Mouse (Mus musculus): ENCODE measurements around the gene Tbcel.

Tbcel gene

GRCm38 (mm10) chr9:42442100-42442499 is 65.5 kb downstream of the Tbcel start:
- no peak for DNase-seq (ENCODE audit: low read depth, low spot score)

GRCm38 (mm10) chr9:42441234-42441633 is 66.4 kb downstream of the Tbcel start:
- DNase-seq (ENCODE audit: low read depth, low spot score), result no peak

GRCm38 (mm10) chr9:42439446-42439845 is 68.2 kb downstream of the Tbcel start:
- no peak for DNase-seq (ENCODE audit: low read depth, low spot score)

DNA sequence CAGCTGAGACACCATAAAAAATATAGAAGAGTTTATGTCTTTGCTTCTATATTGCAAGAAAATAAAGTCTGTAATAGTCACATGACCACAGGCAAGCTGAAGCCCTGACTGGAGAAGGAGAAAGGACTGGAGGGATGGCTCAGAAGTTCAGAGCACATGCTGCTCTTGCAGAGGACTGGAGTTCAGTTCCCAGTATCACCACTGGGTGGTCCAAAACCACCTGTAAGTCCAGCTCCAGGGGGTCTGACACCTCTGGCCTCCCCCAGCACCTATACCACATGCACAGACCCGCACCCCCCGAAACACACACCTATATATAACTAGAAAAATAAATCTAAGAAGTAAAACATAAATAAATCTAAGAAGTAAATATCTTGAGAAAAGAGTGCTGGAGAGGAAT is 75.5 kb downstream of the Tbcel start:
- DNase-seq (ENCODE audit: low read depth, low spot score), result peak; percentile 18

- no peak for DNase-seq (ENCODE audit: low read depth, low spot score)
Measured at GRCm38 (mm10) chr9:42431606-42432005, 76.0 kb downstream of the Tbcel start.

- DNase-seq (ENCODE audit: low read depth, low spot score), result peak; percentile 69
Measured at GRCm38 (mm10) chr9:42428060-42428924, 79.3 kb downstream of the Tbcel start.

GRCm38 (mm10) chr9:42426661-42427358 is 80.8 kb downstream of the Tbcel start:
- no peak for DNase-seq (ENCODE audit: low read depth, low spot score)

- DNase-seq (ENCODE audit: low read depth, low spot score), result peak; percentile 49
Measured at GRCm38 (mm10) chr9:42423649-42424048, 84.0 kb downstream of the Tbcel start.

DNA sequence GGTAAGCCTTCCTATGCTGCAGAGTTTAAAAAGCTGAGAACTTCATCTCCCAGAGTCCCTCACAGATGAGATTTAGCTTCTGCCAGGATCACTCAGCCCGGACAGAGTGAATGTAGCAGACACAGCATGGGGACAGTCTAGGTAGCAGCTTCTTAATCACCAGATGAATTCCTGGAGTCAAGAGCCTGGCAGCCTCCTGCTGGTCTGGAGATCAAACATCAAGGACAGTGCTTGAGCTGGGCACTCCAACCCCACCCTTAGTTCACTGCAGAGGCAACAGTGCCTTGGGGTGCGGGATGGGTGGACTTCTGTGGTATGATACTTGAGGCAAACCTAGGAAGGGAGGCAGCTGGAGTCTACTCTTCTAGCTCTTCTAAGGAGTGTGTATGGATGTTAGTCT is 87.9 kb downstream of the Tbcel start:
- DNase-seq (ENCODE audit: low read depth, low spot score), result no peak

DNA sequence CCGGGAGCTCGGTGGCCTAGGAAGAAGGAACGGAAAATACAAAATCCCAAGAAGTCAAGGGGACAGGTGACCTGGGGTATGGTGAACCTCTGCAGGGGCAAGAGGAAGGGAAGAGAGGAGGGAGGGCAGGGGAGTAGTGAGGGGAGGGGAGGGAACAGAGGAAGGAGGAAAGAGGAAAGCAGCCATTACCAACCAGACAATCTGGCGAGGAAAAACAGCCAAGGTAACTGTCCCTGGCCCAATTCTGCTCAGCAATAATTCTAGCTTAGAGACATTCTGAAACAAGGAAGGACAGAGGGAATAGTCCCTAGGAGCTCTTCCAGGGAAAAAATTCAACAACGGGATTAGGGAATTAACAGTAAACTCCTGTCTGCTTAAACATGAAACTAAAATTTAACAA is 88.8 kb downstream of the Tbcel start:
- no peak for DNase-seq (ENCODE audit: low read depth, low spot score)

DNA sequence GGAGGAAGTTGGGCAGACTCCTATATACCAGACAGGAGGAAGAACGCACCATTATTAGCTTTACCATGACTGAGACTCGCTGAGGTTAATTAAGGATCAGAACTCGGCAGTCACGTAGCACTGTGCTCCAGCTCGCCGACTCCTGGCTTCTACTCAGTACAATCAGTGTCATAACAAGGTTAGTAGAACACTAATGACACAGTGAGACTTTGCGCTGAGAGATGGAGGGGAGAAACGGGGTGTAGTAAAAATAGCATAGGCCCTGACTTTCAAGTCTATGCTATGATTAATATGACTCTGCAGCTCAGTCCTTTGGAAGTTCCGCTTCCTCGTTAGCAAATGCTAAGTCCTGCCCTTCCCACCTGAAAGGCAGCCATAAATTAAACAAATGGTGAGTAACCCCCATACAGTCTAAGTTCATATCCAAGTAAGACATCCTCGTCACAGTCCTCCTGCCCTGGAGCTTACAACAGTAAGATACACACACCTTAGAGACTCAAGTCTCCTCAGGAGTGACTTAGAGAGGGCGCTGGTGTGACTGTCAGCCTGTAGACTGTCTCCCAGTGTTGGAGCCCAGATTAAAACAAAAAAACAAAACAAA is 90.2 kb downstream of the Tbcel start:
- no peak for DNase-seq (ENCODE audit: low read depth, low spot score)

DNA sequence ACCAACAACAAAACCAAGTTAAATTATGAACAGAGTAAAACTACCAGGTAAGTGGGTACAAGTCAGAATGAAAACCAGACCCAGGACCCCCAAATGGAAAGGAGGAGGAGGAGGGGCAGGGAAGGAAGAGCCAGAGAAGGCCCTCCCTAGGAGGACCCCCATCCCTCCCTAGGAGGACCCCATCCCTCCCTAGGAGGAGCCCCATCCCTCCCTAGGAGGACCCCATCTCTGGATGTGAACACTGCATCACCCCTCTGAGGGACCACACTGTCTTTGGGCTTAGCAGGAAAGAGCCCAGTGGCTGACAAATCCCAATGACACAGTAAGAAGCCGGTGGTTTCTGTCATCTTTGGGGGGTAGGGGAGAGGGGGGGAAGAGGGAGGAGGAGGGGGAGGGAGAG is 92.4 kb downstream of the Tbcel start:
- no peak for DNase-seq (ENCODE audit: low read depth, low spot score)

- no peak for DNase-seq (ENCODE audit: low read depth, low spot score)
Measured at GRCm38 (mm10) chr9:42413345-42413744, 94.3 kb downstream of the Tbcel start.

DNA sequence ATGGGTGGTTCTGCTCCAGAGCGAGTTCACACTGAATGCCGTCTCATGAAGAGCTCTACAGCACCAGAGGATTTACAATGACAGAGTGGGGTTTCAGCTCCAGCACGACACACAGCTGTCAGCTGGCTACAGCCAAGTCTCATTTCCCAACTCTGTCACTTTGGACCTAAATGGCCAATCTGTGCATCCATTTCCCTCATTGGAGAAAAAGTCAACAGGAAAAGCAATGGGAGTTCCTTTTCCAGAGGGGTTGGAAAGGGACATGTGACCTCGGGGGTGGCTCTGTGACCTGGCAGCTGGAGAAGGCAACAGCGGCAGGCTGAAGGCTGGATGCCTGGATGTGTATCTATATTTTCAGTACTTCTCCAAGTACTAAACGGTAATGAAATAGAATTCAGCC is 96.3 kb downstream of the Tbcel start:
- no peak for DNase-seq (ENCODE audit: low read depth, low spot score)

DNA sequence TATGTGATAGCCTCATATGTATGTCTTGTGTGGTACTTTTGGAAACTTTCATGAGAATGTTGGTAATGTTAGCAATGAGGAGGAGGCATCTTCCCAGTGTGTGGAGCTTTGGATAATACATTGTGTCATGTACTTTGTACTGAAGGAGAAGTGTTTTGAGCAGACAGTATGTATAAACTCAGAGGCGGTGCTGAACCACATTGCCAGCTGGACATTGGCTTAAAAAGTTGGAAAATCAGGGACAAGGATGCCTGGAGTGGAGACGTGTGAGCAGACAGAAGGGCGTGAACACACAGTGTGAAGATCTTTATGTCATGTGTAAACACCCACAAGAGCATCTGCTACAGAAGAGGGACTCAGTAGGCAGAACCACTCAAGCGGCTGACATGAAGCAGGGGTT is 101.9 kb downstream of the Tbcel start:
- DNase-seq (ENCODE audit: low read depth, low spot score), result no peak

- no peak for DNase-seq (ENCODE audit: low read depth, low spot score)
Measured at GRCm38 (mm10) chr9:42401486-42401885, 106.1 kb downstream of the Tbcel start.

DNA sequence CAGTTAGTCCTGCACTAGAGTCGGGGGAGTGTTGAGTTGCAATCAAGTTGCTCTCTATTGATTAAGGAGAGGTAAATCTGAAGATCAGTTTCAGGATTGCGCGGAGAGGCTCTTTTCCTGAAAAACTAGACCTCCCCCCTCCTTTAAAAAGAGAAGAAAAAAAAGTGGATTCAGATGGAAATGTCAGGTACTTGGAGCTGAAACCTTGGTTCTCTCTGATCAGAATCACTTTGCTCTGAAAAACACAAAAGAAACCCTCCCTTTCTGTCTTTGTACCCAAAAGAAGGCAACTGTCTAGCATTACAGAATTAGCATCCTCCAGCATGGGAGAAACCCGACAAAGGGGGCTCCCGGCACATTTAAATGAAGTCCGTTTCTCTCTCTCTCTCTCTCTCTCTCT is 107.8 kb downstream of the Tbcel start, which contains the start of gene Tecta:
TSS of gene Tecta (minus strand) at position 101 of the 400 bp plus-strand sequence.
- no peak for DNase-seq (ENCODE audit: low read depth, low spot score)

DNA sequence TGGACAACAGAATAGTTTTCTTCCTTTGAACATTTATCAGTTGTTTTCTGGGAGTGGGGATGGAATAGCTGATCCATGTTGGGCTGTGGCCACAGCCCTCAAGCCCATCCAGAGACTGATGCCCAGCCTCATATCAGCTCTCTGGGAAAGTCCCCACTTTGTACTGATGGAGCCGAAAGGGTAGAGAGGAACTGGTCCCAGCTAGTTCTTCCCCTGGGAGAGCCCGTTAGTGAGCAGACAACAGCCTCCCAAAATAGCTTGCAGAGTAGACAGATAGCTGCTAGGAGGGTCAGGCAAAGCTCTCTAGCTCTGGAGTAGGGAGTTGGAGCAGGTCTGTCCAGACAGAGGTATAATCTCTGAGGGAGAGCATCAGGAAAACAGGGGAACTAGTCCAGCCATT is 111.5 kb downstream of the Tbcel start:
- DNase-seq (ENCODE audit: low read depth, low spot score), result no peak

DNA sequence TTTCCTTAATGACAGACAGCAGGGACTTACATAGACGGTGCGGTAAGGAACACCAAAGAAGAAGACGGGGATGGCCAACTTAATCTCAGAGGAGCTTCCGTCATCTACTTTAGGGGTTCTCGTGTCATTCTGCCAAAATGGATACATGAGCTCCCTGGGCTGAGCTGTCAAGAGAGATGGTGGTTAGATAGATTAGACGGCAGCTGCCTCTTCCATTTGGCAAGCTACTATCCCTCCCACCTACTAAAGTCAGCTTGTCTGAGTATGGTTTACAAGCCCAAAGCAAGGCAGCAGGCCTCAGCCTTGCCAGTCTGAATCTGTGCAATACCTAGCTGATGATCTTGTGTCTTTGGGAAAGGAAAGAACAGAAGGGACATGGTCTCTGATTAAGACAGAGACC is 112.7 kb downstream of the Tbcel start:
- DNase-seq (ENCODE audit: low read depth, low spot score), result no peak

DNA sequence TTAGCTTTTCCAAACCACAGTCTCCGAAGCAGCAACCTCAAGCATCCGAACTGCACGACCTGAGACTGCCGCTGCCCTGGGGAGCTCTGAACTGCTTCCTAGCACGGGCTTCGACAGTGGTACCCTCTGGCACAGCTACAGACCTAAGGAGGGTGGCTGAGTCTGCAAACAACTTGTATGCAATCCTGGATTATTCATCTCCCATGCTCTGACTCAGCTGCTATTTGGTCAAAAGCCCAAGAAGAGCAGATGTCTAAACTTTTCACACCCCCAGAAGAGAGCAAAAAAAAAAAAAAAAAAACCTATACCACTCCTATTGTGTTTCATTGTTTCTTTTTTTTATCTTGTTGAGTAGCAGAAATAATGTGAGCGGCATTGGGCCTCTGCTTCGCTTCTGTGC is 113.3 kb downstream of the Tbcel start:
- no peak for DNase-seq (ENCODE audit: low read depth, low spot score)

DNA sequence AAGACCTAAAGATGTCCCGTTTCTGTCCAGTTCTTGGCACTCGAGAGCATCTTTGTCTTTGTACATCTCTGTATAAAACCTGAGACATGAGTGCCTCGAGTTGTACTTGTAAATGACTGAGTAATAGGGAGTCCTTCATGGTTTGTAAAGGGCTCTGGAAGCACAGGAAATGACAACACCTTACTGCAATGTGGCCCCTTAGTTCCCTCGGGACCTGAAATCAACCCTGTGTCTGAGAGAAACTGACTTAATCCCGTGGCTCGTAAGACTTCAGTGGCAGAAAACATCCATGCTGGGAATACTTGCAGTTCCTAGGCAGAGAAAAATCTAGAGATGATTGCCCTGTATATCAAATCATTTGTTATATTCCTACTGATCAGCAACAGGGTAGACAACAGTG is 114.7 kb downstream of the Tbcel start:
- no peak for DNase-seq (ENCODE audit: low read depth, low spot score)

DNA sequence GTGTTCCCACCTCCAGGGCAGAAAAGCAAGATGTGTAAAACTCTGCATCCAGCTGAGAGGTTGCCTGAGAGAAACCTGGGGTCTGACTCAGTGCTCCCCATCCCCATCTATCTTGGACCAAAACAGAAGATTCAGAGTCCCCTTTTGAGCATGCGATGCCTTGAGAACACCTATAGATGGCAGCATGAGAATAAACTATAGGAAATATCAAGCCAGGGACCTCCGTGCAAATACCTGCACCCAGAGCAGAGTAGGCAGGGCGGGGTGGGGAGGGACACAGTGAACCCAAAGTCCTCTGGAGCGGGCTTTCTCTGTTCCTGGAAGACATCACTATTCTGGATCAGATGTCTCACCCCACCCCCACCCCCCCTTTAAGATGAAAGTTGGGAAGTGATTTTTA is 119.1 kb downstream of the Tbcel start:
- DNase-seq (ENCODE audit: low read depth, low spot score), result peak; percentile 23

DNA sequence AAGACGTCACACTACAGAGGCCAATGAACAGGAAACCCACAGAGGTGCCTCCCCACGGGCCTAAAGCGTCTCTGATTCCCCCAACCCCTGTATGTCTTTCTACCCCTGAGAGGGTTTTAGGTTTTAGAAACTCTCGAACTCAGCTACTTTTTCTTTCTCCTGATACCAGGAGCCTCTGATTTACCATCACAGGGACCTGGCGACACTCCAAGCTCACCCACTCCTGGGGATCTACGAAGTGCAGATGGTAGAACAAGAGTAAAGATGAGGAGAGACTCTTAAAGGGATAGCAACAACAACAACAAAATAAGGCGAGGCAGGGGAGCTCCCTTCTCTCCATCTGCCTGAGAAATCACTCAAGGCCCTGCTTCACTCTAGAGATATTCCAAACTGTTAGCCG is 120.6 kb downstream of the Tbcel start:
- DNase-seq (ENCODE audit: low read depth, low spot score), result no peak

Data from CD4-positive, CD25-positive, alpha-beta regulatory T cell, adult 2 months (primary cell).